Mouse (Mus musculus) heart, postnatal 4 days (tissue): Measurements from ENCODE around the gene Hoxb4. TPM values are rescaled to one million over a fixed set of nuclear protein-coding genes. Genes with fewer than 3 reads are reported as not detected.

Experiments
- DNase-seq: peaks from one replicate; pipeline ENCODE4 v3.0.0; 2021
- total RNA-seq, 2 experiments: library from RNA; stranded (reverse); gene quantifications; 2 replicates each; pipeline ENCODE4 v1.2.3; 2021

The Hoxb4 gene
- total RNA-seq, 2 experiments from 2014 or later: 0.74 to 1.0 TPM

GRCm38 (mm10) chr11:96314671-96315343 is 3.3 kb upstream of the Hoxb4 start:
- no peak for DNase-seq

- DNase-seq: no peak
Observed at GRCm38 (mm10) chr11:96315344-96315681, 2.8 kb upstream of the Hoxb4 start.

GRCm38 (mm10) chr11:96316696-96317607 is 1.1 kb upstream of the Hoxb4 start:
- DNase-seq: no peak

- peak; percentile 42 for DNase-seq
Observed at GRCm38 (mm10) chr11:96318368-96319070, 452 bp downstream of the Hoxb4 start.

- DNase-seq: no peak
Observed at GRCm38 (mm10) chr11:96319071-96319902, 1.2 kb downstream of the Hoxb4 start.

GRCm38 (mm10) chr11:96319910-96320309 is 1.8 kb downstream of the Hoxb4 start:
- no peak for DNase-seq

GRCm38 (mm10) chr11:96320688-96321087 is 2.6 kb downstream of the Hoxb4 start:
- DNase-seq: no peak

GRCm38 (mm10) chr11:96321846-96322245 is 3.8 kb downstream of the Hoxb4 start:
- DNase-seq: no peak

- DNase-seq: no peak
Observed at GRCm38 (mm10) chr11:96322738-96323137, 4.7 kb downstream of the Hoxb4 start.

GRCm38 (mm10) chr11:96323154-96323553 is 5.1 kb downstream of the Hoxb4 start, which contains the start of gene Hoxb3:
Gene Hoxb3 (plus strand): TSS chr11:96323326.
- DNase-seq: no peak

- no peak for DNase-seq
Observed at GRCm38 (mm10) chr11:96324125-96324524, 6.1 kb downstream of the Hoxb4 start.

- no peak for DNase-seq
Observed at GRCm38 (mm10) chr11:96324965-96325364, 6.9 kb downstream of the Hoxb4 start.

GRCm38 (mm10) chr11:96325747-96326212 is 7.7 kb downstream of the Hoxb4 start:
- DNase-seq: no peak

- DNase-seq: no peak
Observed at GRCm38 (mm10) chr11:96326705-96327104, 8.6 kb downstream of the Hoxb4 start.

- no peak for DNase-seq
Observed at GRCm38 (mm10) chr11:96327122-96327521, 9.1 kb downstream of the Hoxb4 start.

- no peak for DNase-seq
Observed at GRCm38 (mm10) chr11:96327750-96328149, 9.7 kb downstream of the Hoxb4 start.

- DNase-seq: no peak
Observed at GRCm38 (mm10) chr11:96328605-96329004, 10.5 kb downstream of the Hoxb4 start.

GRCm38 (mm10) chr11:96332105-96332504 is 14.0 kb downstream of the Hoxb4 start:
- no peak for DNase-seq

GRCm38 (mm10) chr11:96332618-96333032 is 14.6 kb downstream of the Hoxb4 start:
- DNase-seq: no peak

- DNase-seq: no peak
Observed at GRCm38 (mm10) chr11:96333241-96334001, 15.4 kb downstream of the Hoxb4 start.

- no peak for DNase-seq
Observed at GRCm38 (mm10) chr11:96334002-96334364, 15.9 kb downstream of the Hoxb4 start.
